Mouse (Mus musculus) liver, embryonic 12.5 days (tissue): ENCODE measurements around the gene Zw10. TPM values are rescaled to one million over a fixed set of nuclear protein-coding genes. Genes with fewer than 3 reads are reported as not detected.

ENCODE experiments used
- ATAC-seq: fragments of 200-750 bp; cut with Nextera tagmentation; 2 replicates; pipeline ENCODE4 v1.8.0; 2017; ENCODE audit warnings: moderate number of reproducible peaks, mild to moderate bottlenecking, moderate library complexity
- H3K27ac ChIP-seq: fragments of 300-500 bp; sonication (generic); 2 replicates; pipeline ENCODE4 v1.5.1; 2016; ENCODE audit warnings: mild to moderate bottlenecking
- H3K27me3 ChIP-seq: fragments of 300-500 bp; sonication (generic); replicated peaks from 2 replicates; pipeline ENCODE4 v1.6.1; 2016; ENCODE audit warnings: mild to moderate bottlenecking, moderate library complexity
- H3K36me3 ChIP-seq: fragments of 300-500 bp; sonication (generic); 2 replicates; pipeline ENCODE4 v1.6.1; 2016; ENCODE audit warnings: mild to moderate bottlenecking, moderate library complexity
- H3K4me1 ChIP-seq: fragments of 300-500 bp; sonication (generic); 2 replicates; pipeline ENCODE4 v1.6.1; 2016
- H3K4me2 ChIP-seq: fragments of 300-500 bp; sonication (generic); 2 replicates; pipeline ENCODE4 v1.6.1; 2016; ENCODE audit warnings: mild to moderate bottlenecking, moderate library complexity
- H3K4me3 ChIP-seq: fragments of 300-500 bp; sonication (generic); 2 replicates; pipeline ENCODE4 v1.5.1; 2016; ENCODE audit warnings: mild to moderate bottlenecking, moderate library complexity
- H3K9ac ChIP-seq: fragments of 300-500 bp; sonication (generic); 2 replicates; pipeline ENCODE4 v1.6.1; 2016; ENCODE audit warnings: mild to moderate bottlenecking, moderate library complexity
- H3K9me3 ChIP-seq: fragments of 300-500 bp; sonication (generic); replicated peaks from 2 replicates; pipeline ENCODE4 v1.6.1; 2016; ENCODE audit warnings: mild to moderate bottlenecking, moderate library complexity
- WGBS: fragments of 180-500 bp; shearing (Covaris S2); methylation state at CpG from one replicate; pipeline ENCODE4 v1.1.7; 2016; ENCODE audit not compliant: insufficient replicate concordance; 5-methylcytosine and 5-hydroxymethylcytosine counted together
- polyA plus RNA-seq: library from polyadenylated mRNA; unstranded; fragments of >200 nt; fragmentation: Nextera tagmentation; extraction: Ambion mirVana; gene quantifications from 2 replicates; pipeline ENCODE4 v1.2.1, GENCODE M21; 2016

Zw10 gene
- 32.7 and 32.8 TPM in 2 replicates for polyA plus RNA-seq

GRCm38 (mm10) chr9:49055333-49056205, at the start of gene Zw10:
Gene Zw10 (plus strand): TSS chr9:49055613.
- Histone ChIP-seq H3K27me3 (no peaks in the 10 kb centered on the region), H3K36me3 (peaks cover 26% of the 10 kb centered on the region), H3K4me3 (peak within 1 kb of the TSS; percentile 91), H3K4me1 (peaks cover 20% of the 10 kb centered on the region), H3K27ac (peak within 1 kb of the TSS; percentile 76), H3K9ac (peak within 1 kb of the TSS; percentile 86), H3K4me2 (peak within 1 kb of the TSS; percentile 73), H3K9me3 (no peaks in the 10 kb centered on the region)
- WGBS = under 1% methylated on average over 53 of the region's 53 CpGs
- peak; percentile 99 for ATAC-seq

GRCm38 (mm10) chr9:49015824-49016223, 39.6 kb upstream of the Zw10 start:
- WGBS = 80% methylated on average over 7 of the region's 7 CpGs
- ATAC-seq = no peak
- Histone ChIP-seq H3K4me2 (no peak overlapping the region), H3K9ac (no peak overlapping the region), H3K9me3 (no peaks in the 10 kb centered on the region), H3K4me3 (no peak overlapping the region), H3K4me1 (no peaks in the 10 kb centered on the region), H3K27ac (no peak overlapping the region), H3K27me3 (no peaks in the 10 kb centered on the region), H3K36me3 (peaks cover 23% of the 10 kb centered on the region)

- Histone ChIP-seq H3K36me3 (peaks cover 20% of the 10 kb centered on the region), H3K4me2 (no peak overlapping the region), H3K27me3 (no peaks in the 10 kb centered on the region), H3K9me3 (no peaks in the 10 kb centered on the region), H3K27ac (no peak overlapping the region), H3K4me3 (no peak overlapping the region), H3K4me1 (no peaks in the 10 kb centered on the region), H3K9ac (no peak overlapping the region)
- WGBS = 89% methylated on average over 5 of the region's 5 CpGs
- no peak for ATAC-seq
Measured at GRCm38 (mm10) chr9:49021289-49021688, 34.1 kb upstream of the Zw10 start.

- H3K27ac ChIP-seq = no peak overlapping the region
- no peak overlapping the region for H3K4me3 ChIP-seq
- H3K4me1 ChIP-seq = no peaks in the 10 kb centered on the region
- H3K9me3 ChIP-seq = no peaks in the 10 kb centered on the region
- 74% methylated on average over 5 of the region's 5 CpGs for WGBS
- no peak overlapping the region for H3K4me2 ChIP-seq
- no peaks in the 10 kb centered on the region for H3K27me3 ChIP-seq
- ATAC-seq = no peak
- H3K9ac ChIP-seq = no peak overlapping the region
- H3K36me3 ChIP-seq = peaks cover 24% of the 10 kb centered on the region
Measured at GRCm38 (mm10) chr9:49023956-49024355, 31.5 kb upstream of the Zw10 start.

GRCm38 (mm10) chr9:49024529-49024928, 30.9 kb upstream of the Zw10 start:
- no peak for ATAC-seq
- H3K27me3 ChIP-seq = no peaks in the 10 kb centered on the region
- peaks cover 24% of the 10 kb centered on the region for H3K36me3 ChIP-seq
- no peaks in the 10 kb centered on the region for H3K4me1 ChIP-seq
- H3K9me3 ChIP-seq = no peaks in the 10 kb centered on the region
- 69% methylated on average over 2 of the region's 2 CpGs for WGBS
- no peak overlapping the region for H3K27ac ChIP-seq
- no peak overlapping the region for H3K9ac ChIP-seq
- H3K4me2 ChIP-seq = no peak overlapping the region
- H3K4me3 ChIP-seq = no peak overlapping the region

GRCm38 (mm10) chr9:49034764-49035163, 20.6 kb upstream of the Zw10 start:
- Histone ChIP-seq H3K9ac (no peak overlapping the region), H3K4me3 (no peak overlapping the region), H3K4me1 (no peaks in the 10 kb centered on the region), H3K4me2 (no peak overlapping the region), H3K27ac (no peak overlapping the region), H3K36me3 (peaks cover 45% of the 10 kb centered on the region), H3K27me3 (no peaks in the 10 kb centered on the region), H3K9me3 (no peaks in the 10 kb centered on the region)
- no peak for ATAC-seq
- 84% methylated on average over 4 of the region's 4 CpGs for WGBS

- Histone ChIP-seq H3K27me3 (no peaks in the 10 kb centered on the region), H3K27ac (no peak overlapping the region), H3K9ac (no peak overlapping the region), H3K4me3 (no peak overlapping the region), H3K36me3 (no peaks in the 10 kb centered on the region), H3K4me2 (no peak overlapping the region), H3K4me1 (peaks cover 9% of the 10 kb centered on the region), H3K9me3 (no peaks in the 10 kb centered on the region)
- WGBS = 58% methylated on average over 5 of the region's 5 CpGs
- no peak for ATAC-seq
Measured at GRCm38 (mm10) chr9:49050901-49051300, 4.5 kb upstream of the Zw10 start.

GRCm38 (mm10) chr9:49051349-49051748, 4.1 kb upstream of the Zw10 start:
- Histone ChIP-seq H3K27me3 (no peaks in the 10 kb centered on the region), H3K4me1 (peaks cover 12% of the 10 kb centered on the region), H3K36me3 (no peaks in the 10 kb centered on the region), H3K9ac (no peak overlapping the region), H3K4me2 (no peak overlapping the region), H3K27ac (no peak overlapping the region), H3K9me3 (no peaks in the 10 kb centered on the region), H3K4me3 (no peak overlapping the region)
- 9% methylated on average over 5 of the region's 5 CpGs for WGBS
- no peak for ATAC-seq

GRCm38 (mm10) chr9:49054028-49054427, 1.4 kb upstream of the Zw10 start:
- no peak overlapping the region for H3K9ac ChIP-seq
- no peak overlapping the region; the same call in 1 of the 2 replicates for H3K4me3 ChIP-seq
- no peaks in the 10 kb centered on the region for H3K27me3 ChIP-seq
- H3K9me3 ChIP-seq = no peaks in the 10 kb centered on the region
- H3K4me1 ChIP-seq = peaks cover 20% of the 10 kb centered on the region
- H3K4me2 ChIP-seq = no peak overlapping the region
- peaks cover 14% of the 10 kb centered on the region for H3K36me3 ChIP-seq
- no peak overlapping the region for H3K27ac ChIP-seq
- WGBS = 72% methylated on average over 3 of the region's 3 CpGs
- ATAC-seq = no peak

- Histone ChIP-seq H3K27me3 (no peaks in the 10 kb centered on the region), H3K36me3 (peaks cover 93% of the 10 kb centered on the region), H3K9me3 (no peaks in the 10 kb centered on the region), H3K4me1 (no peaks in the 10 kb centered on the region), H3K4me3 (no peak overlapping the region), H3K9ac (no peak overlapping the region), H3K4me2 (no peak overlapping the region), H3K27ac (no peak overlapping the region)
- ATAC-seq = no peak
- WGBS = 86% methylated on average over 3 of the region's 3 CpGs
Measured at GRCm38 (mm10) chr9:49076847-49077246, 21.4 kb downstream of the Zw10 start.

- no peak for ATAC-seq
- Histone ChIP-seq H3K9ac (no peak within 1 kb of the TSS), H3K4me2 (no peak within 1 kb of the TSS), H3K36me3 (peaks cover 58% of the 10 kb centered on the region), H3K4me3 (no peak within 1 kb of the TSS), H3K27ac (no peak within 1 kb of the TSS), H3K9me3 (no peaks in the 10 kb centered on the region), H3K27me3 (no peaks in the 10 kb centered on the region), H3K4me1 (no peaks in the 10 kb centered on the region)
- 66% methylated on average over 5 of the region's 5 CpGs for WGBS
Measured at GRCm38 (mm10) chr9:49081107-49081506, 25.7 kb downstream of the Zw10 start, which contains the start of gene Tmprss5. Gene Tmprss5 (plus strand): TSS chr9:49081260.

- H3K27me3 ChIP-seq = no peaks in the 10 kb centered on the region
- no peak overlapping the region for H3K9ac ChIP-seq
- 25% methylated on average over 4 of the region's 4 CpGs for WGBS
- H3K9me3 ChIP-seq = no peaks in the 10 kb centered on the region
- no peaks in the 10 kb centered on the region for H3K4me1 ChIP-seq
- H3K4me3 ChIP-seq = no peak overlapping the region
- H3K27ac ChIP-seq = no peak overlapping the region
- no peak for ATAC-seq
- H3K4me2 ChIP-seq = no peak overlapping the region
- H3K36me3 ChIP-seq = peaks cover 54% of the 10 kb centered on the region
Measured at GRCm38 (mm10) chr9:49081561-49081960, 26.1 kb downstream of the Zw10 start.
